Mouse (Mus musculus): ENCODE data around the gene Samd4b.

DNA sequence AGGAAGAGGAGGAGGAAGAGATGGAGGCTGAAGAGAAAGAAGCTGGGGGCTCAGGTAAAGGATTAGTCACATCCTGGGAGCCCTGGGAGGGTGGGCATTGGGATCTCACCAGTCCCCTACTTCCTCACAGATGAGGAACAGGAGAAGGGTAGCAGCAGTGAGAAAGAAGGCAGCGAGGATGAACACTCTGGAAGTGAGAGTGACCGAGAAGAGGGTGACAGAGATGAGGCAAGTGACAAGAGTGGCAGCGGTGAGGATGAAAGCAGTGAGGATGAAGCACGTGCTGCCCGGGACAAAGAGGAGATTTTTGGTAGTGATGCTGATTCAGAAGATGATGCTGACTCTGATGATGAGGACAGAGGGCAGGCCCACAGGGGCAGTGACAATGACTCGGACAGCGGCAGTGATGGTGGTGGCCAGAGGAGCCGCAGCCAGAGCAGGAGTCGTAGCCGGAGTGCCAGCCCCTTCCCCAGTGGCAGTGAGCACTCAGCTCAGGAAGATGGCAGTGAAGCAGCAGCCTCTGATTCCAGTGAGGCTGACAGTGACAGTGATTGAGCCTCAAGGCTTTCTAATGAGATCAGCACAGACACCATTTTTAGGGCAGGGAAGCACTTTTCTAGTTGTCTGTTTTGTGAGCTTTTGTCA lies 199.1 kb downstream of the Samd4b start:
- TF ChIP-seq CTCF (IDR thresholded peaks at IDR 0.05; ENCODE audit: low read depth) (no peak), EP300 (IDR thresholded peaks at IDR 0.05; ENCODE audit: low read depth) (no peak)

All from heart, postnatal 0 days (tissue).